ENCODE assay signal across 8 mouse cellular contexts in genomic region chr10:103367371-103368295, GRCm38 (mm10). TPM values are rescaled to one million over a fixed set of nuclear protein-coding genes. Genes with fewer than 3 reads are reported as not detected.
DNase-seq lines count a peak whose midpoint lies in the region.

Gene Slc6a15 (plus strand): TSS chr10:103367783.

- DNase-seq in urinary bladder, adult 18-20 months (ENCODE audit: low spot score in 2 of 2) = peak; percentile 1 to 15
- no peak for DNase-seq in urinary bladder, postnatal 36 days (ENCODE audit: low spot score in 2 of 2)
- DNase-seq in embryo, embryonic 11 days = peak; percentile 56
- peak; percentile 5 for DNase-seq in heart, postnatal 4 days
- DNase-seq in layer of hippocampus, adult 9-11 months = peak; percentile 67
- peak; percentile 4 for DNase-seq in lung, postnatal 10 days
- DNase-seq in right cerebral cortex, adult 2 months (ENCODE audit: low spot score in 2 of 2) = peak; percentile 55 to 67
- no peak for DNase-seq in thymus, postnatal 10 days (ENCODE audit: low spot score in 2 of 2)

RNA-seq across cellular contexts. Expression of gene Slc6a15, which starts in this region (rescaled TPM):
- under 1 TPM; 0.07 to 0.38 TPM for total RNA-seq in heart, postnatal 4 days (2021)

Comparison
In these comparisons a context has a peak if more than half of its experiments do, and no peak if none do; other contexts are left out.
1. DNase-seq: peak in urinary bladder, adult 18-20 months (2 of 2), embryo, embryonic 11 days (single experiment), layer of hippocampus, adult 9-11 months (single experiment), lung, postnatal 10 days (single experiment) and right cerebral cortex, adult 2 months (2 of 2); none in urinary bladder, postnatal 36 days (0 of 2) and thymus, postnatal 10 days (0 of 2).
2. Peak in DNase-seq in heart, postnatal 4 days; RNA of the gene not detected or under 1 TPM.